In genomic region chr1:182951298-182951697, GRCm38 (mm10) we compare ENCODE assay signal across 9 mouse cellular contexts. TPM values are rescaled to one million over a fixed set of nuclear protein-coding genes. Genes with fewer than 3 reads are reported as not detected.
DNase-seq lines count a peak whose midpoint lies in the region; ATAC-seq and TF ChIP-seq lines count a peak whose summit lies in the region.
"Had no signal": no experiment of that assay in that cellular context is flagged by ENCODE, and none has a peak within 500 bp of the region (broad histone marks: within the 10 kb centered on the region; RNA-seq: fewer than 3 reads in every experiment).

No protein-coding gene starts in this region.

- no peak overlapping the region for H3K27ac ChIP-seq in heart, adult 2 months
- no peak overlapping the region for H3K27ac ChIP-seq in heart, embryonic 10.5 days
- no peak overlapping the region for H3K27ac ChIP-seq in forebrain, embryonic 15.5 days (replicated peaks)
- H3K27ac ChIP-seq in midbrain, embryonic 11.5 days (ENCODE audit: low read depth, low read length), result no peak overlapping the region
- H3K27ac ChIP-seq: limb, embryonic 12.5 days had no signal

- no peaks in the 10 kb centered on the region for H3K79me2 ChIP-seq in heart, adult 2 months (replicated peaks; ENCODE audit: control insufficient read depth, insufficient read depth, low read length)

- 0 out of 2 replicates have a peak, but pooled peaks cover 1% of the 10 kb centered on the region for H3K27me3 ChIP-seq in heart, adult 2 months (ENCODE audit: control insufficient read depth, insufficient read depth, low read length)
- H3K27me3 ChIP-seq in heart, embryonic 10.5 days (ENCODE audit: insufficient read depth, poor library complexity, severe bottlenecking), result 0 out of 2 replicates have a peak, but pooled peaks cover 7% of the 10 kb centered on the region
- no peaks in the 10 kb centered on the region for H3K27me3 ChIP-seq in forebrain, embryonic 15.5 days
- H3K27me3 ChIP-seq in midbrain, embryonic 11.5 days (ENCODE audit: control insufficient read depth, insufficient read depth, low read length), result no peaks in the 10 kb centered on the region

- H3K4me2 ChIP-seq in forebrain, embryonic 15.5 days (replicated peaks), result no peak overlapping the region
- no peak overlapping the region for H3K4me2 ChIP-seq in midbrain, embryonic 11.5 days
- H3K4me2 ChIP-seq: limb, embryonic 12.5 days had no signal

- no peaks in the 10 kb centered on the region for H3K9me3 ChIP-seq in heart, embryonic 10.5 days
- no peaks in the 10 kb centered on the region for H3K9me3 ChIP-seq in forebrain, embryonic 15.5 days
- H3K9me3 ChIP-seq in midbrain, embryonic 11.5 days (ENCODE audit: control insufficient read depth, low read length), result no peaks in the 10 kb centered on the region
- H3K9me3 ChIP-seq: limb, embryonic 12.5 days had no signal

- TF ChIP-seq EP300 in heart, adult 2 months (IDR thresholded peaks at IDR 0.05; ENCODE audit: insufficient read depth, low read depth, low read length), result no peak

- H3K4me3 ChIP-seq in heart, adult 2 months, result no peak overlapping the region
- no peak overlapping the region for H3K4me3 ChIP-seq in heart, embryonic 10.5 days
- H3K4me3 ChIP-seq in forebrain, embryonic 15.5 days, result no peak overlapping the region
- H3K4me3 ChIP-seq in midbrain, embryonic 11.5 days (ENCODE audit: low read depth, low read length), result no peak overlapping the region
- H3K4me3 ChIP-seq: limb, embryonic 12.5 days had no signal

- no peak for TF ChIP-seq CTCF in heart, adult 2 months (IDR thresholded peaks at IDR 0.05)

- DNase-seq in heart, adult 2 months, result peak; percentile 44 to 68
- no peak for DNase-seq in heart, embryonic 10.5 days (ENCODE audit: low spot score)
- DNase-seq in adrenal gland, postnatal 36 days, result peak; percentile 79 to 81
- peak; percentile 54 to 62 for DNase-seq in heart, postnatal 36 days
- DNase-seq in midbrain, embryonic 11.5 days (ENCODE audit: low spot score, missing footprints), result no peak

- peaks cover 8% of the 10 kb centered on the region for H3K4me1 ChIP-seq in heart, adult 2 months (ENCODE audit: control insufficient read depth, insufficient read depth, low read length)
- H3K4me1 ChIP-seq in heart, embryonic 10.5 days, result peaks cover 35% of the 10 kb centered on the region
- peaks cover 21% of the 10 kb centered on the region for H3K4me1 ChIP-seq in forebrain, embryonic 15.5 days
- peaks cover 9% of the 10 kb centered on the region for H3K4me1 ChIP-seq in midbrain, embryonic 11.5 days (ENCODE audit: control insufficient read depth, insufficient read depth, low read length)

- no peak for TF ChIP-seq POLR2A in heart, adult 2 months (IDR thresholded peaks at IDR 0.05; ENCODE audit: insufficient read depth, low read depth, low read length)

- no peaks in the 10 kb centered on the region for H3K36me3 ChIP-seq in heart, adult 2 months (ENCODE audit: control insufficient read depth, insufficient read depth, low read length)
- no peaks in the 10 kb centered on the region for H3K36me3 ChIP-seq in heart, embryonic 10.5 days
- no peaks in the 10 kb centered on the region for H3K36me3 ChIP-seq in forebrain, embryonic 15.5 days
- H3K36me3 ChIP-seq in midbrain, embryonic 11.5 days (ENCODE audit: control insufficient read depth, insufficient read depth, low read length), result no peaks in the 10 kb centered on the region
- H3K36me3 ChIP-seq: limb, embryonic 12.5 days had no signal

- ATAC-seq in megakaryocyte, adult 5-6 weeks (ENCODE audit: poor library complexity, severe bottlenecking), result peak; percentile 23; the same call in 1 of the 2 replicates
- no peak for ATAC-seq in activated CD4-positive, CD25-positive, alpha-beta regulatory T cell, adult 4 months
- ATAC-seq in forebrain, embryonic 15.5 days (replicated peaks), result no peak
- no peak for ATAC-seq in midbrain, embryonic 11.5 days (ENCODE audit: low FRiP score)

- 41% methylated on average over 9 of the region's 9 CpGs for WGBS in heart, adult 2 months
- WGBS in heart, embryonic 10.5 days, result 65% methylated on average over 9 of the region's 9 CpGs
- 83% methylated on average over 9 of the region's 9 CpGs for WGBS in forebrain, embryonic 15.5 days
- whole genome bisulfite sequencing in midbrain, embryonic 11.5 days, result 87% methylated on average over 9 of the region's 9 CpGs

- intact Hi-C loops in heart, adult 2 months (cut with DNase I), result no loop called here
- intact Hi-C loops in heart, postnatal 36 days (cut with DNase I), result no loop called here

- H3K9ac ChIP-seq in heart, adult 2 months (ENCODE audit: low read depth, low read length), result no peak overlapping the region
- H3K9ac ChIP-seq in forebrain, embryonic 15.5 days (replicated peaks), result no peak overlapping the region
- no peak overlapping the region for H3K9ac ChIP-seq in midbrain, embryonic 11.5 days (ENCODE audit: low read length)
- H3K9ac ChIP-seq: limb, embryonic 12.5 days had no signal

RNA-seq across cellular contexts. Expression of gene Tlr5, which starts 3.3 kb away (rescaled TPM):
- total RNA-seq in heart, adult 2 months (2021), result 1 to 10 TPM; 1.1 to 1.7 TPM
- 1.2 and 1.5 TPM in 2 replicates for polyA plus RNA-seq in heart, adult 2 months (2012; rRNA removed)
- 1.8 and 3.3 TPM in 2 replicates for polyA plus RNA-seq in heart, embryonic 10.5 days (2016; fragmentation: Nextera tagmentation; extraction: Ambion mirVana)
- 1 to 10 TPM in 1 of 2 experiments, under 1 TPM in 1; 0.92 to 1.5 TPM for total RNA-seq in adrenal gland, postnatal 36 days (2021)
- total RNA-seq in heart, postnatal 36 days (2021), result 1 to 10 TPM; 1.4 TPM
- 7.9 and 9.1 TPM in 2 replicates for total RNA-seq in megakaryocyte, adult 5-6 weeks (2015)
- 5.8 and 8.6 TPM in 2 replicates for total RNA-seq in megakaryocyte, adult 5-6 weeks (2017)
- under 1 TPM in 1 of 2 experiments, not detected in 1; 0.27 TPM for polyA plus RNA-seq in activated CD4-positive, CD25-positive, alpha-beta regulatory T cell, adult 4 months (2017; shearing (Covaris generic))
- polyA plus RNA-seq in forebrain, embryonic 15.5 days (2015; fragmentation: Nextera tagmentation; extraction: Ambion mirVana), result 0.05 and 0.14 TPM in 2 replicates
- 0.57 and 0.79 TPM in 2 replicates for polyA plus RNA-seq in midbrain, embryonic 11.5 days (2014; fragmentation: Nextera tagmentation; extraction: Ambion mirVana)

Comparison
In these comparisons a context has a peak if more than half of its experiments do, and no peak if none do; other contexts are left out.
1. DNase-seq: peak in heart, adult 2 months (2 of 2), adrenal gland, postnatal 36 days (2 of 2) and heart, postnatal 36 days (2 of 2); none in heart, embryonic 10.5 days (single experiment) and midbrain, embryonic 11.5 days (single experiment).